Mouse (Mus musculus) lung, embryonic 14.5 days (tissue): ENCODE measurements around the gene Hap1. TPM values are rescaled to one million over a fixed set of nuclear protein-coding genes. Genes with fewer than 3 reads are reported as not detected.

Experiments used
- ATAC-seq: fragments of 200-750 bp; cut with Nextera tagmentation; 2 replicates; pipeline ENCODE4 v1.8.0; 2017; ENCODE audit warnings: mild to moderate bottlenecking, moderate TSS enrichment, moderate library complexity; ENCODE audit not compliant: insufficient read depth
- DNase-seq: peaks from one replicate; pipeline ENCODE4 v3.0.0-alpha.2; 2015
- H3K27ac ChIP-seq: fragments of 300-500 bp; sonication (generic); 2 replicates; pipeline ENCODE4 v1.5.1; 2014; ENCODE audit warnings: low read depth, mild to moderate bottlenecking, moderate library complexity
- H3K27me3 ChIP-seq: fragments of 300-500 bp; sonication (generic); 2 replicates; pipeline ENCODE4 v1.6.1; 2014; ENCODE audit warnings: low read length, control low read depth; ENCODE audit not compliant: insufficient read depth
- H3K36me3 ChIP-seq: fragments of 300-500 bp; sonication (generic); 2 replicates; pipeline ENCODE4 v1.6.1; 2014; ENCODE audit warnings: control low read depth; ENCODE audit not compliant: insufficient read depth
- H3K4me1 ChIP-seq: fragments of 300-500 bp; sonication (generic); 2 replicates; pipeline ENCODE4 v1.6.1; 2014; ENCODE audit warnings: antibody characterized with exemption, control low read depth; ENCODE audit not compliant: insufficient read depth
- H3K4me2 ChIP-seq: fragments of 300-500 bp; sonication (generic); 2 replicates; pipeline ENCODE4 v1.6.1; 2014; ENCODE audit warnings: mild to moderate bottlenecking
- H3K4me3 ChIP-seq: fragments of 300-500 bp; sonication (generic); 2 replicates; pipeline ENCODE4 v1.5.1; 2014; ENCODE audit warnings: low read depth, low read length
- H3K9ac ChIP-seq: fragments of 300-500 bp; sonication (generic); 2 replicates; pipeline ENCODE4 v1.6.1; 2014
- H3K9me3 ChIP-seq: fragments of 300-500 bp; sonication (generic); 2 replicates; pipeline ENCODE4 v1.6.1; 2016; ENCODE audit warnings: low read depth, low read length, control low read depth
- CTCF ChIP-seq: IDR thresholded peaks from 2 replicates; pipeline ENCODE4 v1.5.1; 2016; ENCODE audit warnings: antibody characterized with exemption, low read depth
- WGBS: fragments of 180-500 bp; shearing (Covaris S2); extraction: QIAGEN DNeasy Blood & Tissue Kit; methylation state at CpG from one replicate; pipeline ENCODE4 v1.1.7; 2014; 5-methylcytosine and 5-hydroxymethylcytosine counted together
- polyA plus RNA-seq: library from polyadenylated mRNA; unstranded; fragments of >200 nt; fragmentation: Nextera tagmentation; extraction: Ambion mirVana; gene quantifications from 2 replicates; pipeline ENCODE4 v1.2.1, GENCODE M21; 2014

Gene Hap1
- polyA plus RNA-seq, 1 experiment from 2014 or later: 8.7 TPM

DNA sequence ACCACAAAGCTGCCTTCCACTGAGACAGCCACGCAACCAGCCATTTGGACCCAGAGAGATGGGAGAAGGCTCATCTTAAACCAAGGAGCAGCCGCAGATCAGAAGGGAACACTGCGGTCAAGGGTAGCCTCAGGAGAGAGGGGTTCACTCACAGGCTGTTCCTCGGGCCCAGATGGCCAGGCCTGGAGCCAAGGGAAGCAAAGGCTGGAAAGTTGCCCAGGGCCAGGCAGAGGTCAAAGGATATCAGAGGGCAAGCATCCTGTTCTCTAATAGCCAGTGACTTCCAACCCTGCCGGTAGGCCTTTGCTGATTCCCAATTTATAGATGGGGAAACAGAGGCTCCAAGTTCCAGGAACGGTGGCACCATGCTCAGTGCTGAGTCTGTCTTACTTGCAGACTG is 32.7 kb upstream of the Hap1 start:
- Histone ChIP-seq H3K36me3 (peaks cover 21% of the 10 kb centered on the region; the same call in 1 of the 2 replicates), H3K27me3 (no peaks in the 10 kb centered on the region), H3K9me3 (no peaks in the 10 kb centered on the region), H3K9ac (peak overlapping the region; percentile 20), H3K4me3 (no peak overlapping the region), H3K4me2 (peak overlapping the region; percentile 41), H3K4me1 (peaks cover 43% of the 10 kb centered on the region), H3K27ac (peak overlapping the region; percentile 89)
- DNase-seq (no peak), ATAC-seq (no peak)
- TF ChIP-seq CTCF: no peak
- WGBS: 61% methylated on average over 6 of the region's 6 CpGs

DNA sequence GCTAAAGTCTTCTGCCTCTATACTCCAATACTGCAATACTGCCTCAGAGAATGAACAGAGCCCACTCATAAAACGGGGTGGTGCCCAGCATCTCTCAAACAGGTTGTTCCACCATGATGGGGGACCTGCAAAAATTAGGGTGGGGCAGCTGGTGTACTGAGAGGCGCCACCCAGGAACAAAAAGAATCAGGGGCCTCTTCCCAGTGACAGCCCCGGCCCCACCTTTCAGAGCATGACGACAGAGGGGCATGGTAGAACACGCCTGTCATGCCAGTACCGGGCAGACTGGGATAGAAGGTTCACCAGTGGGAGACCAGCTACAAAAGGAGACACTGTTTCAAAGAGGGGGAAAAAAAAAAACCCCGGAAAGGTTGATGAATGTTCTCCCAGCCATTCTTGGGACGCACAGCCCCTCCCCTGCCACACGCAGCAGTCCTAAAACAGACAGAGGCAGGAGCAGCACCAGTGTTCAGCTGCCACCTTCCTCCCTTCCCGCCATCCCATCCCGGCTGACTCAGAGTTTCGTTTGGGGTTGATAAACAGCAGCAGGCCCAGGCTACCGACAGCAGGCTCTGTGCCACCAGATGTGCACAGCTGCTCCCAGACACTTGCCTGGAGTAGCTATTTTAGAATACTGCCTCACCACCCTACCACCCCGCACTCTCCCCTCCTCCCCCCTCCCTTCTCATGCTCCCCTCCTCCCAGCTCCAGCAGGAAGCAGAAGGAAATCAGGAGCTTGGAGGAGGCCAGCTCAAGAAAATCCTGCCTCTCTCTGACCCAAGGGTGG is 31.9 kb upstream of the Hap1 start:
- ATAC-seq: peak; percentile 64
- Histone ChIP-seq H3K36me3 (peaks cover 29% of the 10 kb centered on the region; the same call in 1 of the 2 replicates), H3K27ac (peak overlapping the region; percentile 89), H3K4me2 (peak overlapping the region; percentile 41), H3K4me1 (peaks cover 40% of the 10 kb centered on the region), H3K4me3 (peak overlapping the region; percentile 6; the same call in 1 of the 2 replicates), H3K9ac (peak overlapping the region; percentile 20), H3K9me3 (no peaks in the 10 kb centered on the region), H3K27me3 (no peaks in the 10 kb centered on the region)
- 25% methylated on average over 14 of the region's 14 CpGs for WGBS
- DNase-seq: peak; percentile 87
- no peak for TF ChIP-seq CTCF

DNA sequence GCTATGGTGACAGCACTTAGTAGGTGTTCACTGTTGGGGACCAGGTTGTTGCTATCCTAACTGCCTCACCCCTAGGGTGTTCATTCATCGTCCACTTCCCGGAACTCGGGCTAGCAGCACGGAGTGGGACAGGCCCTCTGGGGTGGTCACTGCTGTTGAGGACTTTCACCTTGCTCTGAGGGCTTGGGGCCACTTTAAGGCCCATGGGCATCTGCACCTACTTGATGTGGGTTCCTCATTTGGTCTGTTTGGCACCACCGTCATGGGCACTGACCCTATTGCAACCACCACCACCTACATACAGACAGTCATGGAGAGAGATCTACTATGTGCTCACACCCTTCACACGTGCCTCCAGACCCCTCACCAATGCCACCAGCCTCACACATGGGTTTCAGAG is 31.2 kb upstream of the Hap1 start:
- no peaks in the 10 kb centered on the region for H3K27me3 ChIP-seq
- H3K4me1 ChIP-seq: peaks cover 38% of the 10 kb centered on the region
- H3K4me3 ChIP-seq: no peak overlapping the region
- peak overlapping the region; percentile 41; the same call in 1 of the 2 replicates for H3K4me2 ChIP-seq
- TF ChIP-seq CTCF: no peak
- 76% methylated on average over 6 of the region's 6 CpGs for WGBS
- H3K27ac ChIP-seq: peak overlapping the region; percentile 89
- H3K36me3 ChIP-seq: peaks cover 35% of the 10 kb centered on the region
- DNase-seq (no peak), ATAC-seq (no peak)
- no peak overlapping the region for H3K9ac ChIP-seq
- no peaks in the 10 kb centered on the region for H3K9me3 ChIP-seq

DNA sequence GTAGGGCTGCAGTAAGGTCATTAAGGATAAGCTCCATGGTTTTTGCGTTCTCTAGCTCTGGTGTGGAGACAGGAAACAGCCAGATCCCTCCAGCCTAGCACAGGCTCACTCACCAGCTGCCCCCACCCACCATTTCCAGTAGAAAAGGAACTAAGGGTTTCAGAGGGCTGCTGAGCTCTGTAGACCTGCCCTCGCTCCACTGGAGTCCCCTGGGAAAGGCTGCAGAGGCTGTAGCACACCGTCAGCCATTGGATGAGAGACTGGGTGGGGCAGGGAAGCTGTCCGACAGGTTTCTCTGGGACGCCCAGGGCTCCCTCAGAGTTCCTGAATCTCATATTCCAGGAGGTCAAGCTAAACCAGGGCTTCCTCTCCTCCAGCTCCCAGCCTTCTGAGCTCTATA is 30.7 kb upstream of the Hap1 start:
- H3K27ac ChIP-seq: peak overlapping the region; percentile 89
- ATAC-seq: peak; percentile 53
- peak overlapping the region; percentile 31; the same call in 1 of the 2 replicates for H3K4me2 ChIP-seq

DNA sequence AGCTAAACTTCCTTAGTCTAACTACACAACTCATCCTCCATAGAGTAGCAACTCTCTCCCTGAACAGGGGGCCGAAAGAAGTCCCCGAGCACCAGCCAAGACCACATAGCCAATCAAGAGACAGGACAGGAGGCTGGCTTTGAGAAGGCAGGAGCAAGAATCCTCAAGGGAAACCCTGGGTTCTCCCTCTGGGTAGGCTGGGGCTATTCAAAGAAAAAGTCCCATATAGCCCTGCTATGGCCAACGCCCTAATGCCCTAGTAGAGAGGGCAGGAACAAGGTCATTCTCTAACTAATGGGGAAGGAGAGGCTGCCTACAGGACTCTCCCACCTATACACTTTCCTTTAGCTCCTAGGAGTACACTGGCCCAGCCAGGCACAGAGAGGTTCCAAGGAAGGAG is 29.1 kb upstream of the Hap1 start:
- ATAC-seq (no peak), DNase-seq (no peak)
- no peak overlapping the region for H3K9ac ChIP-seq
- 84% methylated on average over 3 of the region's 3 CpGs for WGBS
- no peak overlapping the region for H3K4me3 ChIP-seq
- H3K27me3 ChIP-seq: no peaks in the 10 kb centered on the region
- no peak overlapping the region for H3K27ac ChIP-seq
- H3K4me2 ChIP-seq: no peak overlapping the region
- peaks cover 25% of the 10 kb centered on the region for H3K4me1 ChIP-seq
- no peaks in the 10 kb centered on the region for H3K9me3 ChIP-seq
- TF ChIP-seq CTCF: no peak
- peaks cover 55% of the 10 kb centered on the region for H3K36me3 ChIP-seq

More for the DNA sequence above, 30.7 kb upstream of the Hap1 start:
- no peaks in the 10 kb centered on the region for H3K9me3 ChIP-seq
- WGBS: 40% methylated on average over 5 of the region's 5 CpGs
- H3K4me3 ChIP-seq: no peak overlapping the region
- H3K4me1 ChIP-seq: peaks cover 38% of the 10 kb centered on the region
- H3K27me3 ChIP-seq: no peaks in the 10 kb centered on the region
- H3K9ac ChIP-seq: no peak overlapping the region
- peaks cover 41% of the 10 kb centered on the region for H3K36me3 ChIP-seq
- DNase-seq: peak; percentile 73
- TF ChIP-seq CTCF: no peak

DNA sequence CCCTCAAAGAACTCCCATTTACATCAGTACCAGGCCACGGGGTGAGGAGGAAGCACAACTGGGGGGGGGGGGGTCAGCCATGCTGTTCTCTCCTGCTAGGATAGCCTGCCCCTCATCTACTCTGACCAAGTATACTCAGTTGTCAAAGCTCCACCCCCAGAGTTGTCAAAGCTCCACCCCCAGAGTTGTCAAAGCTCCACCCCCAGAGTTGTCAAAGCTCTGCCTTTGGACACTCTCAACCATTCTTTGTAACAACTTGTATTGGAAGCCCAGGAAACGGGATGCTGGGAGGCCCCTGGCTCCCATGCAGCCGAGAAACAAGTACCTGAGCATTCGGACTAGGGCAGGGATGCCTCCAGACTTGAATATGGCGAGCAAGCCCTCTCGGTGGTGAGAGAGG is 26.8 kb upstream of the Hap1 start:
- 79% methylated on average over 6 of the region's 6 CpGs for WGBS
- Histone ChIP-seq H3K9me3 (no peaks in the 10 kb centered on the region), H3K36me3 (peaks cover 74% of the 10 kb centered on the region), H3K9ac (no peak overlapping the region), H3K27ac (no peak overlapping the region), H3K27me3 (no peaks in the 10 kb centered on the region), H3K4me1 (peaks cover 8% of the 10 kb centered on the region), H3K4me2 (no peak overlapping the region), H3K4me3 (no peak overlapping the region)
- DNase-seq (no peak), ATAC-seq (no peak)
- TF ChIP-seq CTCF: no peak

DNA sequence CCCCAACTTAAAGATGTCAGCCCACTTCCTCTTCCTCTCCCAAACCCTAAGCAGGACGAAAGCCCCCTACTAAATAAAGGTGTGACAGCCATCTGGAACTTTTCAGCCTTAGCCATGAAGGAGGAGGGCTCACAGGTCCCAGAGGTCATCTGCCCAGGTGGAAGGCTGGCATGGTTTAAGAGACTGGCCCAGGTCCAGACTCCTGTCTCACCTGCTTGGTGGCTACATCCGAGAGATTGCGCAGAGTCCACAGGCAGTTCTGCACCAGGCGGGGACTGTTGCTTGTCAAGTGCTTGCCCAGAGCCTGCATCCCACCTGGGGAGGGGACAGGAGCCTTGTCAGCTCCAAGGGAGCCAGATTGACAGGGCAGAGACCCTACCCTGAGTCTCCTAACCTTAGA is 23.4 kb upstream of the Hap1 start:
- H3K9me3 ChIP-seq: no peaks in the 10 kb centered on the region
- ATAC-seq (no peak), DNase-seq (no peak)
- H3K4me3 ChIP-seq: no peak overlapping the region
- no peaks in the 10 kb centered on the region for H3K27me3 ChIP-seq
- TF ChIP-seq CTCF: no peak
- peaks cover 87% of the 10 kb centered on the region for H3K36me3 ChIP-seq
- H3K9ac ChIP-seq: no peak overlapping the region
- H3K4me2 ChIP-seq: no peak overlapping the region
- no peaks in the 10 kb centered on the region for H3K4me1 ChIP-seq
- WGBS: 91% methylated on average over 4 of the region's 4 CpGs
- H3K27ac ChIP-seq: no peak overlapping the region
